Mouse (Mus musculus) G1E (cell line): Measurements from ENCODE around the gene Fadd.

ENCODE experiments used
- CTCF ChIP-seq: IDR thresholded peaks from 2 replicates; pipeline ENCODE4 v1.5.1; 2012; ENCODE audit warnings: low read depth, low read length, inconsistent platforms, mixed read lengths
- GATA1 ChIP-seq: IDR thresholded peaks from 2 replicates; pipeline ENCODE4 v1.6.1; 2012; ENCODE audit warnings: borderline replicate concordance, low read length, inconsistent platforms, mixed read lengths
- POLR2AphosphoS5 ChIP-seq: IDR thresholded peaks from 2 replicates; pipeline ENCODE4 v1.6.1; 2012; ENCODE audit warnings: low read depth, low read length, inconsistent platforms; ENCODE audit not compliant: insufficient replicate concordance
- TAL1 ChIP-seq: conservative IDR thresholded peaks from 2 replicates; pipeline ENCODE4 v1.6.1; 2012; ENCODE audit warnings: low read depth, low read length, inconsistent platforms, mixed read lengths

GRCm38 (mm10) chr7:144572234-144572633 is 10.0 kb downstream of the Fadd start:
- no peak for TF ChIP-seq GATA1
- TF ChIP-seq CTCF = no peak
- TF ChIP-seq TAL1 = no peak
- TF ChIP-seq POLR2AphosphoS5 = no peak
